Mouse (Mus musculus): Measurements from ENCODE around the gene Atf7. TPM values are rescaled to one million over a fixed set of nuclear protein-coding genes. Genes with fewer than 3 reads are reported as not detected.

Gene Atf7
- total RNA-seq, 2 experiments from 2014 or later = 60.2 to 62.5 TPM

- H3K4me3 ChIP-seq = peak overlapping the region; percentile 84
- peak overlapping the region; percentile 99 for H3K27ac ChIP-seq
- no peak for DNase-seq
- TF ChIP-seq CTCF (IDR thresholded peaks at IDR 0.05) = no peak
- intact Hi-C loops (cut with DNase I) = loop anchor here (5.0 kb wide), 1 partner anchor 45 kb away; the partner anchor contains the start of gene Pcbp2
These were observed 107.7 kb downstream of the Atf7 start for GRCm38 (mm10) chr15:102517631-102517975.

- Histone ChIP-seq H3K4me3 (peak within 1 kb of the TSS; percentile 84), H3K27ac (peak within 1 kb of the TSS; percentile 99)
- DNase-seq = peak; percentile 84
- TF ChIP-seq CTCF (IDR thresholded peaks at IDR 0.05) = no peak
- intact Hi-C loops (cut with DNase I) = loop anchor here (5.0 kb wide), 1 partner anchor 45 kb away; the partner anchor contains the start of gene Pcbp2
These were observed 108.4 kb downstream of the Atf7 start, which contains the start of gene Map3k12 for GRCm38 (mm10) chr15:102516728-102517404. Gene Map3k12 (minus strand): TSS chr15:102517064.

DNA sequence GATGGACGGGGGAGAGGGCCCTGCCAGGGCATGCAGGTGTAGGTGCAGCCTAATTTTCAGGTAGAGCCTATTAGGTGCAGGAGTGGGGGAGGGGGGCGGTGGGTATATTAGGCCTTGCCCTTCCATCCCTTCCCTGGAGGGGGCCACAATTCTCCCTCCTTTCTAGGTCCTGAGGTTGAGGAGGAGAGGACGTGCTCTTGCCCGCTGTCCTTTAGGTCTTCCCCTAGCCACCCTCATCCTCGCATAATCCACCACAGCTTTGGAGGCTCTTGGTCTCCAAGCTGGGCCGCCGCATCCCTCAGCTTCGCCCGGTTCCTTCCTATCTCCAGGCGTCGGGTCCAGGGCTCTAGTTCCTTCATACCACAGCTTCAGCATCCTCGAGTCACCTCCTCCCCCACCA, 109.0 kb downstream of the Atf7 start:
- peak overlapping the region; percentile 99 for H3K27ac ChIP-seq
- no peak for TF ChIP-seq CTCF (IDR thresholded peaks at IDR 0.05)

DNA sequence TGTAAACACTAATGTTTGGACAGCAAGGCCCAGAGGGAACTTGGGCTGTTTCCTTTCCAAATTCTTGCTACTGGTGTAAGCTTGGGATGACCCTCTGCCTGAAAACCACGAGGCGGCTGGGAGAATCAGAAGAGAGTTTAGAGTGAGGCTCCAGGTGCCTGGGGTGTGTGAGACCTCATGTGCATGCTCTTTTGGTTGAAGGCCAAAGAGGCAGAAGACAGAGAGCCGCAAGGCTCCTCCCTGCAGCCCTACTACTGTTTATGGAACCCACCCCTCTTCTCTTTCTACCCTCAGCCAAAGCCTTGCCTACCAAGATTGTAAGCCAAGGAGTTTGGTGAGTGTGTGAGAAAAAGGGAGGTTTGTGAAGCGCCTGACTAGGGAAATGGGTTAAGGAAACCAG, 109.5 kb downstream of the Atf7 start:
- intact Hi-C loops (cut with DNase I) = loop anchor here (5.0 kb wide), 1 partner anchor 43 kb away; the partner anchor contains the start of gene Pcbp2

More for the DNA sequence above, 109.0 kb downstream of the Atf7 start:
- intact Hi-C loops (cut with DNase I) = loop anchor here (5.0 kb wide), 1 partner anchor 44 kb away; the partner anchor contains the start of gene Pcbp2
- peak overlapping the region; percentile 84 for H3K4me3 ChIP-seq
- DNase-seq = no peak

DNA sequence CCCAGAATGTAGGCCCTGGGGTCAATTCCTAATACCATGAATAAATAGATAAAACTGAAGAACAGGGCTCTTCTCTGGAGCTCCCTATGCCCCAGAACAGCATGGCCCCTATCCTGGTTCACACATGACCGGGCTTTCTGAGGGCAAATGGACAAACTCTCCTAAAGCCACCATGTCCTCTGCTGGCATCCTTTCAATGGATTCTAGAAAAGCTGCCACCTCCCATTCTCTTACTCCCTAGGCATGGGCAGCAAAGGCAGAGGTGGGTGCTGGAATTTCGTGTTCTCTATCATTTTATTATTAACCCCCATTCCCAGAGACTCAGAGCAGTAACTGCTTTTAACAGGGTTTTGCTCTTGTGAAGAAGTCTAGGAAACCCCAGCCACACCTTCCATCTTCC, 110.0 kb downstream of the Atf7 start:
- intact Hi-C loops (cut with DNase I) = loop anchor here (5.0 kb wide), 1 partner anchor 43 kb away; the partner anchor contains the start of gene Pcbp2
- H3K4me3 ChIP-seq = no peak overlapping the region
- no peak for TF ChIP-seq CTCF (IDR thresholded peaks at IDR 0.05)
- no peak for DNase-seq
- H3K27ac ChIP-seq = no peak overlapping the region

More for the DNA sequence above, 109.5 kb downstream of the Atf7 start:
- DNase-seq = no peak
- Histone ChIP-seq H3K27ac (peak overlapping the region; percentile 99), H3K4me3 (peak overlapping the region; percentile 84)
- no peak for TF ChIP-seq CTCF (IDR thresholded peaks at IDR 0.05)

- H3K4me3 ChIP-seq = no peak overlapping the region
- DNase-seq = no peak
- H3K27ac ChIP-seq = no peak overlapping the region
- TF ChIP-seq CTCF (IDR thresholded peaks at IDR 0.05) = no peak
- intact Hi-C loops (cut with DNase I) = no loop called here
These were observed 112.3 kb downstream of the Atf7 start for GRCm38 (mm10) chr15:102513004-102513403.

DNA sequence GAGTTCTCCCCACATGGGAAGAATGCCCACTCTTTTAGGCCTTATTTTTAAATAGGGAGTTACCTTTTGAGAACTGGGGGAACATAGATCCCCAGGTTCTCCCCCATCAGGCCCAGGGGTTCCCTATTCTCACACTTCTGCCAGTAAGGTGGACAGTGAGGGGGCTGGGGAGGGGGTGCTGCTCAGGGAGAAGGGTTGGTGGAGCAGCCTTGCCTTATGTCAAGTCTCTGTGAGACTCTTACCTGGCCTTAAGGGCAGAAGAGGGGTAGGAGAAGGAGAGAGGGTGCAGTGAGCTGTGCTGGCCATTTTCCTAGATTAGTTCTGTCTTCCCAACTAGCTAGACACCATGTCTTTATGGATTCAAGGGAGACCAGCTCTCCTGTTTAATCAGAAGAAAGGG, 112.8 kb downstream of the Atf7 start:
- Histone ChIP-seq H3K27ac (no peak overlapping the region), H3K4me3 (no peak overlapping the region)
- no peak for DNase-seq
- no peak for TF ChIP-seq CTCF (IDR thresholded peaks at IDR 0.05)
- intact Hi-C loops (cut with DNase I) = no loop called here

- intact Hi-C loops (cut with DNase I) = no loop called here
- no peak for TF ChIP-seq CTCF (IDR thresholded peaks at IDR 0.05)
- no peak for DNase-seq
These were observed 113.3 kb downstream of the Atf7 start for GRCm38 (mm10) chr15:102512010-102512409.

DNA sequence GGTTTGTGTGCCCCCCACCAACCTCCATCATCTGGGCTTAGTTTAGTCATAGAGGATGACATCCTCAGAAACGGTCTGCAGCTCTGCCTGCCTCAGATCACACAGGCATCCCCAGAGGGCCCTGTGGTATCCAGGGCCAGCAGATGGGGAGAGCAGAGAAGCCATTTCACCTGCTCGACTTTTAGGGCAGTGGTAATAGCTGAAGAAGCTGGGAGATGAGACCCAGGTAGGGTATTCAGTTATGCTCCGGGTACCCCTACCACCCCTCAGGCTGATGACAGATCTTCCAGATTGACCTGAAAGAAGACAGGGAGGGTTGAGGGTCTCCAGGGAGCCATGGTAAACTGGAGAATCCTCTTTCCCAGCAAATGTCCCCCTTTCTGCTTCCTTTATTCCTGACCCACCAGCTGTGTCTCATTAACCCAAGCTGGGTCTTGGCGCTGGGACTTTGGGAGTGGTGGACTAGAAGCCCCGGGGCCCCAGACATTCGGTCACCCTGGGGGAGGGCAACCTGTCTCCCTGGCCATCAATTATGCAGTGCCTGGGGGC, 113.9 kb downstream of the Atf7 start:
- no peak for DNase-seq
- no peak for TF ChIP-seq CTCF (IDR thresholded peaks at IDR 0.05)
- H3K4me3 ChIP-seq = peak overlapping the region; percentile 73
- H3K27ac ChIP-seq = peak overlapping the region; percentile 78; the same call in 1 of the 2 replicates
- intact Hi-C loops (cut with DNase I) = no loop called here

More at GRCm38 (mm10) chr15:102512010-102512409, 113.3 kb downstream of the Atf7 start:
- Histone ChIP-seq H3K27ac (no peak overlapping the region), H3K4me3 (no peak overlapping the region)

GRCm38 (mm10) chr15:102510590-102511284, 114.5 kb downstream of the Atf7 start:
- no peak for TF ChIP-seq CTCF (IDR thresholded peaks at IDR 0.05)
- peak; percentile 88 for DNase-seq
- intact Hi-C loops (cut with DNase I) = no loop called here
- Histone ChIP-seq H3K4me3 (peak overlapping the region; percentile 73), H3K27ac (peak overlapping the region; percentile 78)

- intact Hi-C loops (cut with DNase I) = no loop called here
- Histone ChIP-seq H3K27ac (peak overlapping the region; percentile 78), H3K4me3 (peak overlapping the region; percentile 73)
- peak; percentile 16 for DNase-seq
- TF ChIP-seq CTCF (IDR thresholded peaks at IDR 0.05) = no peak
These were observed 115.2 kb downstream of the Atf7 start for GRCm38 (mm10) chr15:102510110-102510509.

DNA sequence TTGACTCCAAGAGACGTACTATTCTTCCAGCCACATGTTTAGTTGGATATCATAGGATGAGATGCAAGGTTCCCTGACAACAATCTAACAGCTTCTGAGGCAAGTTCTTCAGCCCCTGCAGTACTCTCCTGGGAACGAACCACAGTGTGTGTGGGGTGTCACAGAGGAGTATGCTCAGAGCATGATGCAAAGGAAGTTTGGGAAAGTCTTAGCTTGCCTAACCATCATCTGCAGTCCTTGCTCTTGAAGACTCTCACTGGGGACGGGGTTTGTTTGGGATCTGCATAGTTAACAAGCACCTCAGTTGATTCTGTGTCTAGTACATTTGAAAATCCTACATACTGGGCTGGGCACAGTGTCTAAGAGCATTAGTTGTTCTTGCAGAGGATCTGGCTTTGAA, 116.9 kb downstream of the Atf7 start:
- intact Hi-C loops (cut with DNase I) = no loop called here
- Histone ChIP-seq H3K4me3 (no peak overlapping the region), H3K27ac (no peak overlapping the region)
- DNase-seq = no peak
- no peak for TF ChIP-seq CTCF (IDR thresholded peaks at IDR 0.05)

- intact Hi-C loops (cut with DNase I) = no loop called here
- no peak for TF ChIP-seq CTCF (IDR thresholded peaks at IDR 0.05)
- Histone ChIP-seq H3K27ac (no peak overlapping the region), H3K4me3 (no peak overlapping the region)
- no peak for DNase-seq
These were observed 117.7 kb downstream of the Atf7 start for GRCm38 (mm10) chr15:102507561-102507960.

Measured in gastrocnemius, adult 2 months (tissue).